Mouse (Mus musculus) MEL (cell line): ENCODE measurements around the gene Inpp4b. TPM values are rescaled to one million over a fixed set of nuclear protein-coding genes. Genes with fewer than 3 reads are reported as not detected.

Source experiments
- DNase-seq: peaks from one replicate; pipeline ENCODE4 v3.0.0; 2011; ENCODE audit warnings: low read depth, low spot score
- H3K27ac ChIP-seq: 2 replicates; pipeline ENCODE4 v1.5.1; 2012; ENCODE audit warnings: low read depth, mild to moderate bottlenecking, control low read depth, low read length, moderate library complexity; ENCODE audit not compliant: control insufficient read depth
- H3K27me3 ChIP-seq, 2 experiments: fragments of 150-350 bp in 1 of 2; sonication (generic) in 1 of 2; 2 replicates each; pipeline ENCODE4 v1.6.1; 2012; ENCODE audit warnings: low read length in 2 of 2, mild to moderate bottlenecking in 2 of 2, improper control_type of control experiment in 1 of 2, moderate library complexity in 1 of 2; ENCODE audit not compliant: insufficient read depth in 2 of 2, control insufficient read depth in 1 of 2
- H3K36me3 ChIP-seq, 2 experiments: 2 replicates each; pipeline ENCODE4 v1.6.1; 2012 to 2014; ENCODE audit warnings: low read length in 2 of 2, improper control_type of control experiment in 1 of 2, inconsistent platforms in 1 of 2, mild to moderate bottlenecking in 1 of 2; ENCODE audit not compliant: insufficient read depth in 2 of 2, control insufficient read depth in 1 of 2
- H3K4me1 ChIP-seq, 2 experiments: fragments of 150-350 bp in 1 of 2; sonication (generic) in 1 of 2; 2 replicates each; pipeline ENCODE4 v1.6.1; 2012; ENCODE audit warnings: low read length in 2 of 2, improper control_type of control experiment in 1 of 2, mild to moderate bottlenecking in 1 of 2; ENCODE audit not compliant: insufficient read depth in 2 of 2, control insufficient read depth in 1 of 2
- H3K4me3 ChIP-seq, 2 experiments: fragments of 150-350 bp in 1 of 2; sonication (generic) in 1 of 2; 2 replicates each; pipeline ENCODE4 v1.5.1; 2012; ENCODE audit warnings: low read depth in 2 of 2, low read length in 2 of 2, mild to moderate bottlenecking in 2 of 2, moderate library complexity in 2 of 2, control low read depth in 1 of 2, improper control_type of control experiment in 1 of 2; ENCODE audit not compliant: control insufficient read depth in 1 of 2, insufficient read depth in 1 of 2
- H3K79me2 ChIP-seq: 2 replicates; pipeline ENCODE4 v1.6.1; 2012; ENCODE audit warnings: mild to moderate bottlenecking, low read length, moderate library complexity; ENCODE audit not compliant: control insufficient read depth, poor library complexity, insufficient read depth
- H3K9ac ChIP-seq: 2 replicates; pipeline ENCODE4 v1.6.1; 2012; ENCODE audit warnings: low read depth, mild to moderate bottlenecking, control low read depth, low read length, moderate library complexity; ENCODE audit not compliant: control insufficient read depth, poor library complexity, severe bottlenecking
- H3K9me3 ChIP-seq: fragments of 150-350 bp; sonication (generic); replicated peaks from 2 replicates; pipeline ENCODE4 v1.6.1; 2012; ENCODE audit warnings: mild to moderate bottlenecking, low read length, improper control_type of control experiment, moderate library complexity; ENCODE audit not compliant: insufficient read depth
- BHLHE40 ChIP-seq: IDR thresholded peaks from 2 replicates; pipeline ENCODE4 v1.6.1; 2012; ENCODE audit warnings: low read depth, mild to moderate bottlenecking, inconsistent platforms, low read length, improper control_type of control experiment, borderline replicate concordance
- CHD1 ChIP-seq: IDR thresholded peaks from 2 replicates; pipeline ENCODE4 v1.6.1; 2012; ENCODE audit warnings: low read depth, mild to moderate bottlenecking, inconsistent platforms, low read length, improper control_type of control experiment
- CHD2 ChIP-seq: IDR thresholded peaks from 2 replicates; pipeline ENCODE4 v1.6.1; 2011; ENCODE audit warnings: low read length, improper control_type of control experiment
- CTCF ChIP-seq, 3 experiments: IDR thresholded peaks in 2 of 3; conservative IDR thresholded peaks in 1 of 3; 2 replicates each; pipeline ENCODE4 v1.5.1; 2011 to 2012; ENCODE audit warnings: low read length in 3 of 3, low read depth in 2 of 3, mild to moderate bottlenecking in 2 of 3, improper control_type of control experiment in 1 of 3, inconsistent platforms in 1 of 3, mixed read lengths in 1 of 3, moderate library complexity in 1 of 3; ENCODE audit not compliant: control insufficient read depth in 1 of 3, insufficient read depth in 1 of 3, poor library complexity in 1 of 3, severe bottlenecking in 1 of 3
- E2F4 ChIP-seq: IDR thresholded peaks from 2 replicates; pipeline ENCODE4 v1.6.1; 2011; ENCODE audit warnings: low read depth, low read length, improper control_type of control experiment, borderline replicate concordance
- GABPA ChIP-seq: IDR thresholded peaks from 2 replicates; pipeline ENCODE4 v1.6.1; 2012; ENCODE audit warnings: low read depth, mild to moderate bottlenecking, inconsistent platforms, low read length, improper control_type of control experiment, moderate library complexity
- HCFC1 ChIP-seq: IDR thresholded peaks from 2 replicates; pipeline ENCODE4 v1.6.1; 2012; ENCODE audit warnings: low read depth, mild to moderate bottlenecking, inconsistent platforms, low read length, improper control_type of control experiment, moderate library complexity
- KAT2A ChIP-seq: conservative IDR thresholded peaks from 2 replicates; pipeline ENCODE4 v1.6.1; 2012; ENCODE audit warnings: low read depth, low read length, improper control_type of control experiment, inconsistent platforms
- MEF2A ChIP-seq: IDR thresholded peaks from 2 replicates; pipeline ENCODE4 v1.6.1; 2014; ENCODE audit warnings: low read depth, mild to moderate bottlenecking, inconsistent platforms, low read length, improper control_type of control experiment; ENCODE audit not compliant: poor library complexity, insufficient replicate concordance, severe bottlenecking; ENCODE audit errors: extremely low read depth
- MYB ChIP-seq: IDR thresholded peaks from 2 replicates; pipeline ENCODE4 v1.6.1; 2011; ENCODE audit warnings: mild to moderate bottlenecking, low read depth, low read length, improper control_type of control experiment
- NRF1 ChIP-seq: IDR thresholded peaks from 2 replicates; pipeline ENCODE4 v1.6.1; 2014; ENCODE audit warnings: low read depth, mild to moderate bottlenecking, inconsistent platforms, low read length, improper control_type of control experiment, moderate library complexity; ENCODE audit not compliant: poor library complexity, insufficient read depth, severe bottlenecking
- POLR2A ChIP-seq, 2 experiments: IDR thresholded peaks; 2 replicates each; pipeline ENCODE4 v1.6.1; 2011 to 2012; ENCODE audit warnings: low read length in 2 of 2, mild to moderate bottlenecking in 2 of 2, control low read depth in 1 of 2, improper control_type of control experiment in 1 of 2, low read depth in 1 of 2, moderate library complexity in 1 of 2; ENCODE audit not compliant: control insufficient read depth in 1 of 2, insufficient read depth in 1 of 2, poor library complexity in 1 of 2
- POLR2AphosphoS5 ChIP-seq: IDR thresholded peaks from 2 replicates; pipeline ENCODE4 v1.6.1; 2012; ENCODE audit warnings: low read depth, borderline replicate concordance, mild to moderate bottlenecking, inconsistent platforms, low read length, moderate library complexity, mixed read lengths
- SIN3A ChIP-seq: IDR thresholded peaks from 2 replicates; pipeline ENCODE4 v1.6.1; 2012; ENCODE audit warnings: low read length, improper control_type of control experiment, inconsistent platforms
- SMC3 ChIP-seq: IDR thresholded peaks from 2 replicates; pipeline ENCODE4 v1.6.1; 2011; ENCODE audit warnings: low read depth, low read length, improper control_type of control experiment
- TBP ChIP-seq: IDR thresholded peaks from 2 replicates; pipeline ENCODE4 v1.8.0; 2011; ENCODE audit warnings: low read depth, low read length, improper control_type of control experiment
- TCF12 ChIP-seq: IDR thresholded peaks from 2 replicates; pipeline ENCODE4 v1.6.1; 2014; ENCODE audit warnings: low read depth, mild to moderate bottlenecking, inconsistent platforms, low read length, improper control_type of control experiment, moderate library complexity
- UBTF ChIP-seq: IDR thresholded peaks from 2 replicates; pipeline ENCODE4 v1.6.1; 2012; ENCODE audit warnings: low read depth, mild to moderate bottlenecking, inconsistent platforms, low read length, improper control_type of control experiment, moderate library complexity, borderline replicate concordance; ENCODE audit not compliant: insufficient read depth
- USF1 ChIP-seq: IDR thresholded peaks from 2 replicates; pipeline ENCODE4 v1.6.1; 2014; ENCODE audit warnings: low read depth, mild to moderate bottlenecking, inconsistent platforms, low read length, improper control_type of control experiment, moderate library complexity
- ZC3H11A ChIP-seq: IDR thresholded peaks from 2 replicates; pipeline ENCODE4 v1.6.1; 2012; ENCODE audit warnings: low read depth, mild to moderate bottlenecking, inconsistent platforms, low read length, improper control_type of control experiment
- ZMIZ1 ChIP-seq: IDR thresholded peaks from 2 replicates; pipeline ENCODE4 v1.6.1; 2012; ENCODE audit warnings: low read depth, mild to moderate bottlenecking, inconsistent platforms, low read length, improper control_type of control experiment, moderate library complexity
- polyA plus RNA-seq, 2 experiments: library from polyadenylated mRNA; stranded (reverse) in 1 of 2; unstranded in 1 of 2; fragments of >175 nt in 1 of 2; fragments of >200 nt in 1 of 2; gene quantifications; 2 replicates each; pipeline versions ENCODE4 v1.2.1 to v1.2.4; 2012; ENCODE audit warnings: low replicate concordance in 2 of 2, low read depth in 1 of 2; ENCODE audit not compliant: insufficient read length in 2 of 2, insufficient read depth in 1 of 2, missing spikeins in 1 of 2
- total RNA-seq: library from RNA; depleted of rRNA; stranded (reverse); fragments of 300-350 nt; gene quantifications from 2 replicates; pipeline ENCODE4 v1.2.3, GENCODE M21; 2012

Inpp4b gene
- total and polyA plus RNA-seq, 3 experiments = 12.3 to 26.9 (median 13.6) TPM

DNA sequence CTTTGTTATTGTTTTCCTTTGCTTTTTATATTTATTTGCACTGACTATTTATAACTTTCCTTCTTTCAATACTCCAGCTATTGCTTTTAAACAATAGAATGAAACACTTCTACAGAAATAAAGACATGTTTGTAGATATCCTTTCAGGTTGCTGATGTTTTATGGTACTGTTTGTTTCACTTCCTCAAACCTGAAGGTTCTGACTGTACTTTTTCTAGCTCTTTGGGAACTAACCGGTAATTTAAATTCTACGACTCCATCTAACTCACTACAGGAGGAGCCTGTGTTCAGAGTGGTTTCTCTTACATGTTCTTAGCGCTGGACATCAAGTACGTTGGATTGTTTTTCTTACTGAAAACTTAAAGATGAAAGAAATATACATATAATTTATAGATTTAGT is 516.0 kb downstream of the Inpp4b start:
- Histone ChIP-seq H3K4me1 (no peaks in the 10 kb centered on the region; a peak in 1 of 4 replicates), H3K36me3 (peaks cover 5% of the 10 kb centered on the region in 2 experiments; a peak in 3 of 4 replicates), H3K79me2 (no peaks in the 10 kb centered on the region; the same call in 1 of the 2 replicates), H3K9me3 (no peaks in the 10 kb centered on the region), H3K9ac (no peak overlapping the region), H3K27ac (no peak overlapping the region), H3K27me3 (no peaks in the 10 kb centered on the region), H3K4me3 (no peak overlapping the region)
- no peak for DNase-seq
- no peak for TF ChIP-seq SMC3
- no peak for TF ChIP-seq TCF12
- no peak for TF ChIP-seq UBTF
- TF ChIP-seq CHD2 = no peak
- TF ChIP-seq CTCF (IDR thresholded peaks at IDR 0.05 in 2 of 3, conservative IDR thresholded peaks at IDR 0.05 in 1 of 3; ENCODE audit: control insufficient read depth in 1 of 3, insufficient read depth in 1 of 3, low read depth in 2 of 3, low read length in 3 of 3, poor library complexity in 1 of 3, severe bottlenecking in 1 of 3) = no peak
- TF ChIP-seq BHLHE40 = no peak
- no peak for TF ChIP-seq HCFC1
- no peak for TF ChIP-seq SIN3A
- TF ChIP-seq ZMIZ1 = no peak
- TF ChIP-seq POLR2AphosphoS5 = no peak
- no peak for TF ChIP-seq MEF2A
- TF ChIP-seq USF1 = no peak

DNA sequence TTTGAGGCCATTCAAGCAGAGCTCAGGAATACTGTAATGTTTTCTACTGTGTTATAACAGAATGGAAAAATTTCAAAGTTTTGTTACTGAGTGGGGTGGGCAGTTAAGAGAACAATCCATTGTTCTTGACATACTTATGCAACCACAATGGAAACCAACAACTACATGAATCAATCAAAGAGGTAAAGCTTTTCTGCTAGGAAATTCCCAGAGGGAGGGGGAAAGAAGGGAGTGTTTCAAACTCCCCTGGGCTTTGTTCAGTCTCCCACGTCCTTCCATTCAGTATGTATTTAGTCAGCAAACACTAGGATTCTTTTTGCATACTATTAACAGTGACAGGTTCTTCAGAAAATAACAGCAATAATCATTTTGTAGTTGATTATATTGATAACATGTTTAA is 517.4 kb downstream of the Inpp4b start:
- Histone ChIP-seq H3K27ac (no peak overlapping the region), H3K9ac (no peak overlapping the region), H3K79me2 (no peaks in the 10 kb centered on the region; the same call in 1 of the 2 replicates), H3K4me3 (no peak overlapping the region), H3K27me3 (no peaks in the 10 kb centered on the region), H3K36me3 (peaks cover 5% of the 10 kb centered on the region in 2 experiments; a peak in 3 of 4 replicates), H3K9me3 (no peaks in the 10 kb centered on the region), H3K4me1 (no peaks in the 10 kb centered on the region; a peak in 1 of 4 replicates)
- DNase-seq = no peak
- TF ChIP-seq GABPA = no peak
- no peak for TF ChIP-seq NRF1
- no peak for TF ChIP-seq HCFC1
- TF ChIP-seq ZC3H11A = no peak
- TF ChIP-seq CHD1 = no peak
- no peak for TF ChIP-seq MYB
- TF ChIP-seq CTCF (IDR thresholded peaks at IDR 0.05 in 2 of 3, conservative IDR thresholded peaks at IDR 0.05 in 1 of 3; ENCODE audit: control insufficient read depth in 1 of 3, insufficient read depth in 1 of 3, low read depth in 2 of 3, low read length in 3 of 3, poor library complexity in 1 of 3, severe bottlenecking in 1 of 3) = no peak
- no peak for TF ChIP-seq TBP
- TF ChIP-seq KAT2A = no peak
- TF ChIP-seq SMC3 = no peak
- no peak for TF ChIP-seq POLR2A (IDR thresholded peaks at IDR 0.05; ENCODE audit: control insufficient read depth in 1 of 2, insufficient read depth in 1 of 2, low read depth in 1 of 2, low read length in 2 of 2, poor library complexity in 1 of 2)
- no peak for TF ChIP-seq BHLHE40
- TF ChIP-seq E2F4 = no peak
